Mouse (Mus musculus) urinary bladder, postnatal 14 days (tissue): ENCODE measurements around the gene Cnr2.

Source experiments
- DNase-seq: peaks from one replicate; pipeline ENCODE4 v3.0.0; 2021; ENCODE audit warnings: low spot score

Cnr2 gene

GRCm38 (mm10) chr4:135876583-135877020 is 18.6 kb upstream of the Cnr2 start:
- peak; percentile 63 for DNase-seq

GRCm38 (mm10) chr4:135877742-135878141 is 17.5 kb upstream of the Cnr2 start:
- no peak for DNase-seq

- DNase-seq = peak; percentile 0
These were observed 16.2 kb upstream of the Cnr2 start for GRCm38 (mm10) chr4:135879021-135879420.

DNA sequence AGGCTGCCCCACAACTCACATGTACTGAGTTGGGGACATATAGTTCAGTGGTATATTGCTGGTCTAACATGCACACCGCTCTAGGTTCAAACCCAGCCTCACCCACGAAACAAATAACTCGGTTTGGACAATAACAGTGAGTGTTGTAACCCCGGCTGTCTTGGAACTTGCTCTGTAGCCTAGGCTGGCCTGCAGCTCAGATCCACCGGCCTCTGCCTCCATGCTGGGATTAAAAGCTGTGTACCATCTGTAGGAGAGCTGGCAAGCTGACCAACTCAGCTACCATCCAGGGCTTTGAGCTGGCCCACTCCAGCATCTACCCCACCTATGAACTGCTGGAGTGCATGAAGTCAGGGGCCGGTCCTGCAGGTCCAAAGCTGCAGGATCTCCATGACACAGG is 15.2 kb upstream of the Cnr2 start:
- DNase-seq = peak; percentile 1

GRCm38 (mm10) chr4:135880576-135880975 is 14.6 kb upstream of the Cnr2 start:
- no peak for DNase-seq

DNA sequence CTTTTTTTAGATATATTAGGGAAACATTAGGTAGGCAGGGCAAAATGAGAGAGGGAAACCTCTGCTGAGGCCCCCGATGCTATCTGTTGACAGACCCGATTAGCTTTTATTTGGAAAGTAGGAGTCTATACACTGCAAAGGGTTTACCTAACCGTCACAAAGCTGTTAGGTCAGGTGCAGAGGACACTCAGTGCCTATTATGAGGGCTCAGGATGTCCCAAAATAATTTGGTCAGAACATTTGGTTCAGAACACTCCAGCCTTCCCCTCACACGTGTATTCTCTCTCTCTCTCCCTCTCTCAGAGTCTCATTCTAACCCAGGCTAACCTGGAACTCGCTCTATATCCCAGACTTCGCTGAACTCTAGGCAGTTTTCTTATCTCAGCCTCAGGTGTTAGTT is 13.2 kb upstream of the Cnr2 start:
- no peak for DNase-seq

- DNase-seq = peak; percentile 4
These were observed 11.8 kb upstream of the Cnr2 start for GRCm38 (mm10) chr4:135883401-135883851.

DNA sequence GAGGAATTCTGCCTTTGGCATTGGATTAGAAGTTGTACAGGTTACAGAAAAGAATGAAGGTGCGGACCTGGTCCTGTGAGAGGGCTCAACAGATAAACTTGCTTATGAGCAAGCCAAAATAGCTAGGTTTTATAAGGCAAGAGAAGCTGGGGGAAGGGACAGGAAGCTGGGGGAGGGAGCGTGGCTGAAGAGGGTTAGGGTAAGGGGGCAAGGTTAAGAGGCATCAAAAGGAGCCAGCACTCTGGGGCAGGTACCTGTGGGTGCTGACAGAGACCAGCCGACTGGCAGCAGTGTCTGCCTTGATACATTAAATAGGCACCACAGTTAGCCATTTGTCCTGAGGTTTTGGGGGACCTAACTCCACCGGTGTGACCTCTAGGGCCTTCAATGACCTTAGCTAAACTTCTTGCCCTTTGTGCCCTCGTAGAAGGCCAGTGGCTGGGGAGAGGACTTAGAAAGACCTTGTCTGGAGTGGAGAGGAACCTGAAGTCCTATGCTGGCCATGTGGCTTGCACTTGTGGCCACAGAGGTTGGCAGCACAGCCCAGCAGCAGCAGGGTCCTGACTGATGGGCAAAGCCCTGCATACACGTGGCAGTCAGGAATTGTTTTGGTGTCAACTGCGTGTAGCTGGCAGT is 11.2 kb upstream of the Cnr2 start:
- no peak for DNase-seq

DNA sequence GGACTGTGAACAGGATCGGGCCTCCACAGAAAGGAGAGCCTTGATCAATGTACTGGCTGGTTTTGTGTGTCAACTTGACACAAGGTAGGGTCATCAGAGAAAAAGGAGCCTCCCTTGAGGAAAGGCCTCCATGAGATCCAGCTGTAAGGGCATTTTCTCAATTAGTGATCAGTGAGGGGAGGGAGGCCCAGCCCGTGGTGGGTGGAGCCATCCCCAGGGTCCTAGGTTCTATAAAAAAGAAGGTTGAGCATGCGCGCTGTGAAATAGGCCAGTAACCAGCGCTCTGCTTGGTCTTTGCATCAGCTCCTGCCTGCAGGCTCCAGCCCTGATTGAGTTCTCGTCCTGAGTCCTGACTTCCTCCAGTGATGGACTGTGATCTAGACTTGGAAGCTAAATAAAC is 10.7 kb upstream of the Cnr2 start:
- DNase-seq = no peak

GRCm38 (mm10) chr4:135885676-135886075 is 9.5 kb upstream of the Cnr2 start:
- DNase-seq = no peak

- no peak for DNase-seq
These were observed 9.0 kb upstream of the Cnr2 start for GRCm38 (mm10) chr4:135886184-135886583.

- DNase-seq = no peak
These were observed 6.6 kb upstream of the Cnr2 start for GRCm38 (mm10) chr4:135888448-135889057.

DNA sequence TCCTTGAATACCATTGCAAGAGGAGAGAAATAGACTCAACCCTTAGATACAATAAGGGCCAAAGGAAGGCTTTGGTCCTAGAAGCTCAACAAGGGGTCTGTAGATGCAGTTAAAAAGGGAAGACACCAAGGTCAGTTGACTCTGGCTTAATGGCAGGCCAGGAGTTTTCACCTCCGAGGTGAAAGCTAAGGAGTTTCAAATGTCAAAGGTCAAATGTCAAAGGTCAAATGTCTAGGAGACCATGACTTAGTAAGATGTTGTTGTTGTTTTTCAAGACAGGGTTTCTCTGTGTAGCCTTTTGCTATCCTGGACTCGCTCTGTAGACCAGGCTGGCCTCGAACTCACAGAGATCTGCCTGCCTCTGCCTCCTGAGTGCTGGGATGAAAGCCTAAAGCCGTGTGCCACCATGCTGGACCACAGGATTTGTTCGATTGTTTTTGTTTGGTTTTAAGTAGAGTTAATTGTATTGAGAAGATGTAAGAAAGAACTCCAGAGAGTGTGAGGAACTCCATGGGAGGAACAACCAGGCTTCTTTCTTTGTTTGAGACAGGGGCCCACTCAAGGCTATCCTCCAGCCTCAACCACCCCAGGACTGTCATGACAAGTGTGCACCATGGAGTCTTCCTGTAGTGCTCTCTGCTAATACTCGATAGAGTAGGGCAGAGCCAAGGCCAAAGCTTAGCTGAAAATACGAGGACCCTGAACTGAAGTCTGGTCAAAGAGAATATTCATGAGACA is 5.9 kb upstream of the Cnr2 start:
- no peak for DNase-seq

DNA sequence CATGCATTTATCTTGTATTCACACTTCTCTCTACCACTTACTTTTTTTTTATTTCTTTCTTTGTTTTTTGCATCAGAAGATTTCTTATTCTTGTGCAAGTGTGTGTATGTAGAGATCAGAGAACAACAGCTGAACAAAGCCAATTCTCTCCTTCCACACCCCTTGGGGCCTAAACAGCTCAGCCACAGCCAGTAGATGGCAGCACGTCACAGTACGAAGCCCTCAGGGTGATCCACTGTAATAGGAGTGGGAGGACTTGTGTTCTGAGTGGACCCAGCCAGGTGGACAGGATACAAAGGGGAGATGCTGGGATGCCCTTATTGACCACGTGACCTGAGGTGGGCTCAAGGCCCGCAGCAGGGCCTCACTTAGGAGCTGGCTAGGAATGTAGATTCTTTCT is 5.3 kb upstream of the Cnr2 start:
- DNase-seq = peak; percentile 81

GRCm38 (mm10) chr4:135891539-135891938 is 3.7 kb upstream of the Cnr2 start:
- no peak for DNase-seq

- DNase-seq = no peak
These were observed 2.3 kb upstream of the Cnr2 start for GRCm38 (mm10) chr4:135892884-135893283.

- DNase-seq = no peak
These were observed 963 bp downstream of the Cnr2 start for GRCm38 (mm10) chr4:135896157-135896556.

- DNase-seq = no peak
These were observed 3.3 kb downstream of the Cnr2 start for GRCm38 (mm10) chr4:135898380-135899049.

DNA sequence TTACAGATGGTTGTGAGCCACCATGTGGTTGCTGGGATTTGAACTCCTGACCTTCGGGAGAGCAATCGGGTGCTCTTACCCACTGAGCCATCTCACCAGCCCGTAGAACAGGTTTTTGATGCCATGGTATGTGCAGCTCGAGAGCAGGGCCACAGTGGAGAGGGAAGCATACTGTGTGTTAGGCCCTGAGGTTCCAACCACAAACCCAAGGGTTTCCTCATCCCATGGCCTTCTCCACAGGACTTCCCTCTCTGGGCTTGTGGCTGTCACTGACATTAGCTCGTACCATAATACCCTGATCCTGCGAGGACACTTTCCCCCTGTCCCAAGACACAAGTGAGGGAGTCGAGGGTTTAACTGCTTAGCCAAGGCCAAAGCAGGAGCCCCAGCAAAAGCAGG is 3.9 kb downstream of the Cnr2 start:
- no peak for DNase-seq

DNA sequence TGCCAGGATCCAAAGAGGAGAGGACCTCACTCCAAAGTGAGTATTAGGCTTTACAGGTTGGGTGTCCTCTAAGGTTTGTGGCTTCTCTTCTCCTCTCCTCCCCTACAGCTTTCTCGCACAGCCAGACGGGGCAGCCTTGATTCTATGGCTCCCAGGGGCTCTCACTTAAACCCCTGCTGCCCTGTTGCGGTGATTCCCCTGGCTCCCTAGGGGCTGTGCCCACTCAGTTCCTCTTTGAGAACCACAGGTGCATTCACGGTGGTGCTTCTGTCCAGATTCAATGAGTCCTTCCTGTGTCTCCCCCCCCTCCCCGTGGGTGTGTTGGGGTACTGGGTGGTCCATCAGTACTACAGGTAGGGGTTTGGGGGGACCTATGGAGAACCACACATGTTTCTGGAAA is 4.8 kb downstream of the Cnr2 start:
- no peak for DNase-seq

DNA sequence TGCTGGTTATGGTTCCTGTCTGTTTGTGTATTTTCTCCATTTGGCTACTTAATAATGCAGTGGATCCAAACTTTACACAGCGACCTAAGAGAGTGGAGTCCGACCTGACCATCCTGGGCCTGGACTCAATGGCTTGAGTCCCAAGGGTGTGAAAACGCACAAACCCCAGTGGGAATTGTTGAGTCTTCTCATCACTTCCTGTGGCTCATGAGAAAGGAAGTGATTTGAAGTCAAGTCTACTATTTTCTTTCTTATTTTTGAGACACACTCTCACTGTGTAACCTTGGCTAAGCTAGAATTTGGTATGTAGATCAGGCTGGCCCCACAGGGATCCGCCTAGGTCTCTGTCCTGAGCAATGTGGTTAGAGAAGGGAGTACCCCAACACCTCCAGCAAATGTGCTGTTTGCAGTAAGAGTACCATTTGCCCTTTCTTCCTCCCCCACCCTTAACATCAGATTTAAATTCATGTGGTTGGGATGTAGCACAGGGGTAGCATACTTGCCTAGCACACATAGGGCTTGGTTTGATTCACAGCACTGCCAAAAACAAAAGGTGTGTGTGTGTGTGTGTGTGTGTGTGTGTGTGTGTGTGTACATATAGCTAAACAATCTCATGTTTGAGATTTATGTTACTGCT is 7.5 kb downstream of the Cnr2 start:
- DNase-seq = no peak

GRCm38 (mm10) chr4:135904810-135905209 is 9.6 kb downstream of the Cnr2 start:
- no peak for DNase-seq
